Mouse (Mus musculus) lung, postnatal 36 days (tissue): ENCODE results near the gene Mfrp.

Experiments used
- DNase-seq: peaks from one replicate; pipeline ENCODE4 v3.0.0; 2022; ENCODE audit warnings: mixed read lengths

Gene Mfrp

GRCm38 (mm10) chr9:44078955-44079756, 22.4 kb upstream of the Mfrp start:
- peak; percentile 91 for DNase-seq

GRCm38 (mm10) chr9:44079997-44080780, 21.3 kb upstream of the Mfrp start:
- no peak for DNase-seq

- DNase-seq: peak; percentile 48
These were observed 20.6 kb upstream of the Mfrp start for GRCm38 (mm10) chr9:44080953-44081352.

- DNase-seq: no peak
These were observed 19.9 kb upstream of the Mfrp start for GRCm38 (mm10) chr9:44081581-44081980.

GRCm38 (mm10) chr9:44082266-44082665, 19.3 kb upstream of the Mfrp start:
- DNase-seq: no peak

GRCm38 (mm10) chr9:44083392-44084121, 18.0 kb upstream of the Mfrp start:
- no peak for DNase-seq

GRCm38 (mm10) chr9:44084236-44084635, 17.3 kb upstream of the Mfrp start:
- no peak for DNase-seq

- peak; percentile 97 for DNase-seq
These were observed 16.8 kb upstream of the Mfrp start for GRCm38 (mm10) chr9:44084659-44085229.

- DNase-seq: no peak
These were observed 16.3 kb upstream of the Mfrp start for GRCm38 (mm10) chr9:44085276-44085675.

GRCm38 (mm10) chr9:44085741-44086665, 15.5 kb upstream of the Mfrp start:
- DNase-seq: peak; percentile 71

- no peak for DNase-seq
These were observed 14.6 kb upstream of the Mfrp start for GRCm38 (mm10) chr9:44086960-44087359.

- DNase-seq: no peak
These were observed 13.6 kb upstream of the Mfrp start for GRCm38 (mm10) chr9:44087761-44088455.

- peak; percentile 58 for DNase-seq
These were observed 12.5 kb upstream of the Mfrp start for GRCm38 (mm10) chr9:44088877-44089608.

GRCm38 (mm10) chr9:44093612-44094503, 7.7 kb upstream of the Mfrp start:
- peak; percentile 85 for DNase-seq

GRCm38 (mm10) chr9:44094737-44095136, 6.8 kb upstream of the Mfrp start:
- DNase-seq: no peak

- no peak for DNase-seq
These were observed 5.7 kb upstream of the Mfrp start for GRCm38 (mm10) chr9:44095781-44096180.

- DNase-seq: no peak
These were observed 5.0 kb upstream of the Mfrp start for GRCm38 (mm10) chr9:44096536-44096935.

GRCm38 (mm10) chr9:44104881-44105280, 3.4 kb downstream of the Mfrp start:
- DNase-seq: no peak

- no peak for DNase-seq
These were observed 4.3 kb downstream of the Mfrp start for GRCm38 (mm10) chr9:44105781-44106180.
